Mouse (Mus musculus) right cerebral cortex, adult 18-20 months (tissue): ENCODE measurements around the gene Epas1.

Experiments
- DNase-seq: peaks from one replicate; pipeline ENCODE4 v3.0.0; 2022; ENCODE audit warnings: mixed read lengths

Epas1 gene

GRCm38 (mm10) chr17:86832562-86833327 is 79.2 kb downstream of the Epas1 start:
- no peak for DNase-seq

- DNase-seq, result no peak
Measured at GRCm38 (mm10) chr17:86833945-86834344, 80.4 kb downstream of the Epas1 start.

GRCm38 (mm10) chr17:86839308-86839707 is 85.8 kb downstream of the Epas1 start:
- no peak for DNase-seq

DNA sequence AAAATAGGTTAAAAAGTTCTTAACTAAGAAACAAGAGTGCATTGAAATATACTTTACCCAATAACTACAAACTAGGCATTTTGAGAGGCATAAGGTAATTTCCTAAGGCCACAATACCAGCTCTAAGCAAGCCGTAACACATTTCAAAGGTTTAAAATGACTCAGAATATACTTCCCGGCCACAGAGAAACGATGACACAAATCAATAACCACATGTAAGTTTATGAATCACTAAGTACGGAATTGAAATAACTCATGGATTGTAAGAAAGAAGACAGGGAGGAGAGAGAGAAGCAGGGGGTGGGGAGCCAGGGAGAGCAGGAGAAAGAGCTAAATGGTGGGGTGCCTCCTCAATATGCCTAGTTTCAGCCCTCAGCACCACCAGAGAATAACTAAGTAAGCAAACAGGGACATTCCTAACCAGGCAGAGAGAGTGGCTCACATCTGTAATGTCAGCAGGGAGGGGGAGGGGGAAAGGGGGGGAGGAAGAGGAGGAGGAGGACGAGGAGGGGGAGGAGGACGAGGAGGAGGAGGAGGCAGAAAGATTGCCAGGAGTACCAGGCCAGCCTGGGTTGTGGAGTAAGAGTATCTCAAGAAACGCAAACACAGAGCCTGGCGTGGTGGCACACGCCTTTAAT is 97.3 kb downstream of the Epas1 start:
- DNase-seq, result no peak

DNA sequence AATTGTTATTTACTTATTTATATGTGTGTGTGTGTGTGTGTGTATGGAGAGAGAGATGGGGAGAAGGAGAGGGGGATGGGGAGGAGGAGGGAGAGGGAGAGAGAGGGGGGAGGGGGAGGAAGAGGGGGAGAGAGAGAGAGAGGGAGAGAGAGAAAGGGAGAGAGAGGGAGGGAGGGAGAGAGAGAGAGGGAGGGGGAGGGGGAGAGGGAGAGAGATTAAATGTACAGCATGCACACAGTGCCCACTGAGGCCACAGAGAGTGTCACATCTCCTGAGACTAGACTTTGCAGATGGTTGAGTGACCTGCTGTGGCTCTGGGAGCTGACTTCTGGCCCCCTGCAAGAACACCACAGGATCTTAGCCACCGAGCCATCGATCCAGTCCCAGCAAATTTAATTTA is 98.3 kb downstream of the Epas1 start:
- no peak for DNase-seq

GRCm38 (mm10) chr17:86852591-86853031 is 99.1 kb downstream of the Epas1 start:
- DNase-seq, result no peak

GRCm38 (mm10) chr17:86870586-86870985 is 117.1 kb downstream of the Epas1 start:
- DNase-seq, result no peak

DNA sequence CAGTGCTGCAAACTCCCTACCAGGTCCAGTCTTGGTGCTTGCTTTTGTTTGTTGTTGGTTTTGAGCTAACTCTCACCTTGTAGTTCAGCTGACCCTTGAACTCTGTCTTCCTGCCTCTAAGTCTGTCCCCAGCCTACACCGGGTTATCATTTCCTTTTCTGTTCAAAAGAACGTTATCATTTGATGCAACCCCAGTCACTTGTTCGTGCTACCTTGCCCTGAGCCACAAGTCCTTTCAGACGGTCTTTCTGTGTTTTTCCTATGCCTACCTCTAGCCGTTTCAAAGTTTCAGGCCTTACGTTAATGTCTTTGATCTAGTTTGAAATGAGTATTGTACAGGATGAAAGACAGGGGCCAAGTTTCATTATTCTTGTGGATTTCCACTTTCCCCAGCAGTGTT is 119.1 kb downstream of the Epas1 start:
- DNase-seq, result no peak

DNA sequence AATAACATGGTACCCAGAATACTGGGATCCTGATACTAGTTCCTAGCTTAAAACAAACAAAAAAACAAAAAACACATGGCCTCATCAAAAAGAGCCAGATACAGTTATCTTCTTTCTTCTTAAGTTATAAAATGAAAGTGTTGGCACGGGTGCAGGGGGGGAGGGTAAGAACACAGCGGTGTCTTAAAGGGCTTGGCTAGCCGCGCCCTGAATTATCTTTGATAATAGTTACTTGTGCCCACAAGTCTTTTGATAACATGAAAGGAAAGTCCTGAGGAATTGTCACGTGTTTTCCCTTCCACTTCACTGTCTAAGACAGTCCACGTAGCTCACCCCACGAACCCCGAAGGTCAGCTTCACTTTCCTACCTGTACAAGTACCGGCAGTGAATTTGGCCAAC is 123.4 kb downstream of the Epas1 start:
- DNase-seq, result no peak

GRCm38 (mm10) chr17:86877747-86878146 is 124.2 kb downstream of the Epas1 start:
- DNase-seq, result no peak

GRCm38 (mm10) chr17:86880056-86880455 is 126.6 kb downstream of the Epas1 start:
- DNase-seq, result no peak

GRCm38 (mm10) chr17:86880461-86881044 is 127.1 kb downstream of the Epas1 start:
- DNase-seq, result no peak
